Mouse (Mus musculus): ENCODE data around the gene Sort1.
"Not testable (repeated sequence)": the region's sequence is repeated elsewhere in the genome, so short reads cannot be mapped to it uniquely, and the experiment has no call there.

Gene Sort1

GRCm38 (mm10) chr3:108283781-108284601 lies at the start of gene Sort1:
Gene Sort1, plus strand, starts transcription at chr3:108284082.
- DNase-seq (ENCODE audit: low spot score) = peak; percentile 85

DNA sequence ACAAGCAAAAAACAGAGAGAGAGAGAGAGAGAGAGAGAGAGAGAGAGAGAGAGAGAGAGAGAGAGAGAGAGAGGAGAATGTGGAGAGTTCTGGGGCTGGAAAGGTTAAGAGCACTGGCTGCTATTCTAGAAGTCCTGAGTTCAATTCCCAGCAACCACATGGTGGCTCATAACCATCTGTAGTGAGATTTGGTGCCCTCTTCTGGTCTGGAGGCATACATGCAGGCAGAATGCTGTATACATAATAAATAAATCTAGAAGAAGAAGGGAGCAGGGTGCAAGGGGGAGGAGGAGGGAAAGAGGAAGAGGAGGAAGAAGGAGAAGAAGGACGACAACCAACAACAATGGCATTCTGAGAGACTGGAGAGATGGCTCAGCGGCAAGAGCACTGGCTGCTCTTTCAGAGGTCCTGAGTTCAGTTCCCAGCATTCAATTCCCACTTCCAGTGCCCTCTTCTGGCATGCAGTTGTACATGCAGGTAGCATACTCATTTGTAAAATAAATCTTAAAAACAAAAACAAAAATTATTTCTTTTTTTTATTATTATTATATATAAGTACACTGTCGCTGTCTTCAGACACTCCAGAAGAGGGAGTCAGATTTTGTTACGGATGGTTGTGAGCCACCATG lies 46.3 kb upstream of the Sort1 start:
- not testable (repeated sequence) for DNase-seq (ENCODE audit: low spot score)

- no peak for DNase-seq (ENCODE audit: low spot score)
These were observed 42.5 kb upstream of the Sort1 start for GRCm38 (mm10) chr3:108241243-108241839.

GRCm38 (mm10) chr3:108246857-108247256 lies 37.0 kb upstream of the Sort1 start:
- DNase-seq (ENCODE audit: low spot score) = no peak

DNA sequence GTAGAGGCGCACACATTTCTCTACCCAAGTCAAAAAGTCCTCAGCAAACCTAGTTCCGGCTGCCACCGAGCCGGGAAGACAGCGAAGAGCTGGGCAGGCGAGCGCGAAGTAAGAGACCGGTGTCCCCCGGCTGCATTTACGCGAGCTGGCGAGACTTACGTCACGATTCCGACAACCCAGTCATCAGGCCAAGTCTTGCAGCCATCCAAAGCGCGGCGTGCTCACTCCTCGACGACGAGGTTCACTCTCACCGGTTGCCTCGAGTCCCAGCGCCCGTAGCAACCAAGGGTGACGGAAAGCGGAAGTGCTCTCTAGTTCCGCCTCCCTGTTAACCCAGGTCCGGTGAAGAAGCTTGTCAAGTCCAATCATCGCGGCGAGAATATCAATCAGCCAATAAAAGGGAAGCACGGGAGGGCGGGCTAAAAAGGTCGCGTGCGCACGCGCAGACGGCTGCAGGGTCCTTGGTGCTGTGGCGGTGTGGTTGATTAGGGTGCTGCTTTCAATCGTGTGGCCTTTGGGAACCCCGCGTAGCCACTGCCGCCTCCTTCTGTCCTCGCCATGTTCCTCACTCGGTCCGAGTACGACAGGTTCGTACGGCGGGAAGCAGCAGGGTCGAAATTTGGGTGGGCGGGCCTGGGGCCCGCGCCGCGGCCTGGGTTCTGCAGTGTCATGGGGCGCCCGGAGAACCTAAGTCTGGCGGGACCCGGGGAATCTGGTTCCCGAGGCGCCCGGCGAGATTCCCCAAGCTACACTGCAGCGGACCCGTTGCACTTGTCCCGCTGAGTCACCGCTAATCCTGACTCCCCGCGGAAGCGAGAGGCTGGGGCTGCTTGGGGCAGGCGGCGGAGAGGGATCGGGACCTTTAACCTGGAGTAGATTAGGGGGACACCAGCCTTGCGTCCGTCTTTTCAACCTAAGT lies 26.9 kb upstream of the Sort1 start, which contains the start of gene Psma5:
TSS of gene Psma5 (plus strand) at position 208 of the 919 bp plus-strand sequence.
- DNase-seq (ENCODE audit: low spot score) = peak; percentile 91

GRCm38 (mm10) chr3:108257831-108258500 lies 25.9 kb upstream of the Sort1 start:
- DNase-seq (ENCODE audit: low spot score) = no peak

- DNase-seq (ENCODE audit: low spot score) = no peak
These were observed 24.6 kb upstream of the Sort1 start for GRCm38 (mm10) chr3:108259319-108259718.

- DNase-seq (ENCODE audit: low spot score) = not testable (repeated sequence)
These were observed 4.4 kb upstream of the Sort1 start for GRCm38 (mm10) chr3:108279495-108279894.

GRCm38 (mm10) chr3:108282401-108283240 lies 1.3 kb upstream of the Sort1 start:
- no peak for DNase-seq (ENCODE audit: low spot score)

DNA sequence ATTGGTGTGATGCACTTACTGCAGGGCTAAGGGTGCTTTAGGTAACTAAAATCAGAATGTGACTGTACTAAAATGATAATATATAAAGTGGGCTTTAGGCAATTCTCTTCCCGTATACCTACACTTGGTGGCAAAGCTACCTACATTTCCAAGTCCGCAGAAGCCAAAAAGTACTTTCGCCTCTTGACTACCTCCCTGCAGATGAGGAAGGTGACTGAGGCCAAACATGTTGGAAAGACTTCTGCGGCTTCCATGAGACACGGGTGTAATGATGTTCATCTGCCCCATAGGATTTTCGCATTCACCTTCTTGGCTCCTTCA lies 681 bp upstream of the Sort1 start:
- DNase-seq (ENCODE audit: low spot score) = no peak

DNA sequence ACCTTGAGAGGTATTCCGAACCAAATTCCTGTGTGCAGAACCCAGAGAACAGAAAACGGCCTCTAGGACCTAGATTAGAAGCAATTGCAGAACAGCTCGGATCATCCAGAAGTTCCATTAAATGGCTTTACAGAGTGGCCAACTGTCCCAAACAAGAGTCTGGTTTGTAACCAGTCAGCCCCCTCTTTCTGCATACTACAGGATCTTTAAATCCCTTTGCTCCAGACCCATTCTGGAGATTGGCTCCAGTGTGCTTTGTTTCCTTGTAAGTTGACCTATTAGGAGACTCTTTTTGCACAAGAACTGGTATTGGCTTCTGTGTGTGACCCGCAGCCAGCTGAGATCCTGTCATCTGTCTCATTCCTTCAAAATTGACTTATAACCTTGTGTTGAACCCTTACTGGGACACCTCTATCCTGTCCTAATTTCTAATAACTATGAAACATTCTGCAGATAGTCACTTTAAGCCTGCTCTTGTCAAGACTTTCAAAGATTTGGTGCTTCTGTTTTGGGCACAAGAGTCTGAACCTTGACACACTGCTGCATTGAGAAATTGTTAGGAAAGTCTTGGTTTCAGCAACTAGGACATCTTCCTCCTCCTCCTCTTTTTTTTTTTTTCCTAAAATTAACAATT lies 1.3 kb downstream of the Sort1 start:
- DNase-seq (ENCODE audit: low spot score) = no peak

DNA sequence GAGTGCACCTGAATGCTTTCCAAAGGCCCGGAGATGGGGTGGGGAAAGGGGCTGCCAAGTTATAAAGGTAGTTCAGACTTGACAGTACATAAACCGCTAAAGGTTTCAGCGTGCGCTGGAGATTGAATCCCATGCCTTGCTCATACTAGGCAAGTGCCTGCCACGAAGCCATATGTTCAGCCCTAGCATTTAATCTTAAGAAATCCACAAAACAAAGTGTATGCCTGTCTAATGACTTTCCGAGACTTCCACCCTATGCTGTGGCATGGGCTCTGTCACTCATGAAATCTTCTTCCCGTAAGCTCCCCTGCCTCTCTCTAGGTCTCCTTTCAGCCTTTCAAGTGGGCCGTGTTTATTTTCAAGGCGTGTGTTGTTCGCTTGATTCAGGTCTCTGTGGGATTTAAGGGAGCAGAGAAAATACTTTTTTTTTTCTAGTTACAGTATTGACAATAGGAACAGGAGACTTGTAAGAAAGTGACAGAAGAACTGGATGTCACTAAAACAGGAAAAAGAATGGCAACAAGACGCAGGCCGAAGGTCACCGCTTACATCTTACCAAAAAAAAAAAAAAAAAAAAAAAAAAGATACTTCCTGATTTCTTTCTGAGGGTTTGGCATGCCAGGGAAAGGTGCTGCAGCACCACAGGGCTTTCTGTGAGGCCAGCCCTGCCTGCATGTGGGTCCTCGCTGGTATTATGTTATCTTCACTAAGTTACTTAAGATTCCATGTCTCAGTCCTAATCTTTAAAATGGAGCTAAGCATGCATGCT lies 3.0 kb downstream of the Sort1 start:
- DNase-seq (ENCODE audit: low spot score) = no peak

DNA sequence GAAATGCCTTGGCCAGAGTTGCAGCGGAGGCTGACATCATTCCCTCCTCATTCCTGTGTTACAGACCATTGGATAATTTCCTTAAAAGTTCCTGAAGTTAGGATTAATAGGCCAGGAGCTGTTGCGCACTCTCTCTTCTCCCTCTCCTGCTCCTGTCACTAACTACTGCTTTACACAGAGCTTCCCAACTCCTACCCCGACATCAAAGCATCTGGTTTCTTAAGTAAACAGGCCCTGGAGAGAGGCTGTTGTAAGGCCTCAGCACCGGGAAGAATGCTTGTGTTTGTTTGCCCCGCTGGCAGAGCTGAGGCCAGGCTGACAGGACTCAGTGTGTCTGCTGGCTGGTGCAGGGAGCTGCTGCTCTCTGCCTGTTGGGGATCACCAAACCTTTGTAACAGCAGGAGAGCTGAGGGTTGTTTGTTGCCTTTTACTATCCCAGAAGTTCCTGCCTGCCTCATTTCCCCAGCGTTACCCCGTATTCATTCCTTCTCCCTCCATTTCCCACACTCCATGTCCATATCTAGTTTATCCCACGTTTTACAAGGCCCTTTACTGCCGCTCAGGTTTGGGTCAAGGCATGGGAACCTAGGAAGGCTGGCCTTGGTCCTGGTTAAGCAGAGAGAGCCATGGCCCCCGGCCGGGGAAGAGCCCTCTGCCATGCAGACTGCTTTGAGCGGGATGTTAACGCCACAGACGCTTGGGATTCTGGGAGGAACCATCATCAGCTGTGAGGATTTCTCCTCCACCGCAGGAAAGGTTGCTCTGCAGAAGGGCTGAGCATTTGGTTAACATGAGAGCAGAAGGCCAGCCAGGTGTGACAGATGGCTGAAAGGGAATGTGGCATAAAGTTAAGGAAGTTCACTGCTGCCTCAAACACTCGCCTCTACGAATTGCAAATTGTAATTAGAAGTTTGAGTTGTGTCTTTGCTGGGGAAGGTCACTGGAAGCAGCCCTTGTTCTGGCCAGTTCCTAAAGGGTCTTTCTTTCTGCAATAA lies 4.2 kb downstream of the Sort1 start:
- no peak for DNase-seq (ENCODE audit: low spot score)

DNA sequence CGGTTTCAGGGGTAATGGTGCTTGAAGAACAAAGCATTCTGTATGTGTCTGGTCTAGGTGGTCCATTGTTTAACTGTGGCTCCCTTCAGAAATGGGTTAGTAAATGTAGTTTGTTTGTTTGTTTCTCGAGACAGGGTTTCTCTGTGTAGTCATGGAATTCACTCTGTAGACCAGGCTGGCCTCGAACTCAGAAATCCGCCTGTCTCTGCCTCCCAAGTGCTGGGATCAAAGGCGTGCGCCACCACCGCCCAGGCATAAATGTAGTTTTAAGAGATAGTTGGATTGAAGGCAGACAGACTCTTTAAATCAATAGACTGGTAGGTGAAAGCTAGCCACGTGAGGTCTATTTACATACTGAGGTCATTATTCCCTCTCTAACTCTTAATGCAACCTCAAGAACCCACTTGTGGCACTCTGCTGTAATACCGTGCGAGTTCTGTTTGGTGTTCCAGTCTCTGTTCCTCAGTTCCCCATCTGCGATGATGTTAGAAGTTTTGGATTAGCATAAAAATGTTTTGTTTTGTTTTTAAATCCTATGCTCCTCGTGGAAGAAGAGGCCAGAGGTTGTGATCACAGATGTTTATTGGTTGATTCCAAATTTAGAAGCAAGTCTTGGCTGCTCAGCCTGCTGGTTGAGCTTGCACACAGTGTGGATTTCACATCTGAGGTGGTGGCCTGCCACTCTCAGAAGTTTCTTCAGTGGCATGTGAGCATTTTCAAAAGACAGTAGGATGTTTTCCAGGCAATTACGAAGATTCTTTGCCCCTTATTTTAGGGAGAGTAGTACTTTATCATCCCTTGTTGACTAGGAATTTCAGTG lies 5.6 kb downstream of the Sort1 start:
- no peak for DNase-seq (ENCODE audit: low spot score)

- DNase-seq (ENCODE audit: low spot score) = no peak
These were observed 7.3 kb downstream of the Sort1 start for GRCm38 (mm10) chr3:108291036-108291799.

GRCm38 (mm10) chr3:108294398-108294797 lies 10.5 kb downstream of the Sort1 start:
- no peak for DNase-seq (ENCODE audit: low spot score)
